Mouse (Mus musculus): ENCODE measurements at regions not wholly inside any gene's neighbourhood (a gene's known extent, or its start where the extent isn't known, plus 50 kb on each side); places are given as distances from the start of the nearest gene placed in this dataset.

GRCm38 (mm10) chr7:113441906-113442305, 53.5 kb upstream of the Pth start:
- no peak for DNase-seq

DNA sequence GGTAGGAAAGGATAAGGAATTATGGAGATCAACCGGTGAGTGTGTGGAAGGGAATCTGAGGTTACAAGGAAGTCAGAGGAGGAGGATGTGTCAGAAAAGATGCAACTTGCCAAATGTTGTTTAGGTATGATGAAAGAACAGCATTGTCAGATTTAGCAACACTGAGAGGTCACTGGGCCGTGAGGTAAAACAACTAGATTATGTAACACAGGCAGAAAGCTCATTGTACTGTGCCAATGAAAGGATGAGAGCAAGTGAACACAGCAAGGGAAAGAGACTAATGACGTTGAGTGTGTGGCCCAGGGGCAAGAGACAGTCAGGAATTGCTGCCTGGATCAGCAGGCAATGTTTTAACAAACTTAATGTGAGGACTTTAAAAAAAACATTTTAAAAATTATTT, 55.2 kb upstream of the Pth start:
- DNase-seq = peak; percentile 5

DNA sequence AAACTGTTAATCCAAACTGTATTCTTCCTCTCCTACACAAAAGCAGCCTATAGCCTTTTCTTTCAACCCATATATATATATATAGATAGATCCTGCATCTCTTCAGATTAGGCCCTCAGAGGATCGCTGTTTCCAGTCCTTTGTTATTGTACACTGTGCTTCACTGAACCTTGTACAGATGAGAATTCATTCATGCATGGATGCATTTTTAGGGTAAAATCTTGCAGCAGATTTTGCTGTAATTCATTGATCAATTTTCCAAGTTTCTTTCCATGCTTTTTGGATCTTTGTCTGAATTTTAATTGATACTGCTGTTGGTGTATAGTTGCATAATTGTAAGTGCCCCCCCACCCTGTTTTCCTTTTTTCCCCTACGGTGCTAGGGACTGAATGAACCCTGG, 56.6 kb upstream of the Pth start:
- peak; percentile 58 for DNase-seq

- DNase-seq = no peak
These were observed 53.2 kb upstream of the Far1 start for GRCm38 (mm10) chr7:113460406-113460805.

DNA sequence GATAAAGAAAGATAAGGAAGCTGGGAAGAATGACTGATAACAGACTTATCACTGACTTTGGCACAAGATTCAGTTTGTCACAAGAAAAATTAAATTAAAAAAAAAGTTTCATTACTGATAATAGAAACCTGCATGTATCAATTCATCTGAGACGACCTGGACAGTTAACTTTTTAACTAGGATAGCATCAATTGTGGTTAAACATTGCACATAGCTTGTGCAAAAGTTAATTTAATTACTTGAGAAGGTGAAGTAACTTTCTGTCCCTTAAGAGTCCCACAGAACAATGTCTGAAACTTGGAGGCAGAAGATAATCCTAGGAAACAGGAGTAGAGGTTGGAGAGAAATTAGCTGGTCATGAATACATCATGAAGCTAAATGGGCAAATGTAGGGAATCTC, 51.3 kb upstream of the Far1 start:
- DNase-seq = no peak

Data from retina, postnatal 1 day (tissue).